Mouse (Mus musculus): ENCODE results near the gene Scyl1.

DNA sequence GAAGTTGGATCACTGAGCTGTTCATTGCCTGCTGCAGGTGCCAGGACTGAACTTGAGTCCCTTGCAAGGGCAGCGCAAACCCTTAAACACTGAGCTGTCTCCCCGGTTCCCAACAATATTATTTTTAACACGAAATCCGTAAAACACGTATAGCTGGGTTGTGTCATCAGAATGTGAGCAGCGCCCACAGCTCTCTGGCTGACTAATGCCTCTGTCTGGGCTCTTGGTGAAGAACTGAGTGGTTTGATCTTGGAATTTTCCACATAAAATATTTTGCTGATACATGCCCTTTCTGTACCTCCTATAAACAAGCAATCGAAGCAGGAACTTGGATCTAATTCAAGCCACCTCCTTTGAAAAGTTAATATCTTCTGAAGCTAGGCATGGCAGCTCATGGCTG lies 43.8 kb upstream of the Scyl1 start:
- TF ChIP-seq POLR2A (IDR thresholded peaks at IDR 0.05; ENCODE audit: control insufficient read depth in 1 of 2, insufficient read depth in 1 of 2, low read depth in 1 of 2, low read length in 2 of 2, poor library complexity in 1 of 2) (no peak), CHD2 (IDR thresholded peaks at IDR 0.05; ENCODE audit: low read length) (no peak), MEF2A (IDR thresholded peaks at IDR 0.05; ENCODE audit: extremely low read depth, insufficient replicate concordance, low read depth, low read length, poor library complexity, severe bottlenecking) (no peak), EP300 (IDR thresholded peaks at IDR 0.05; ENCODE audit: low read depth in 1 of 2, low read length in 2 of 2) (no peak), ELF1 (IDR thresholded peaks at IDR 0.05; ENCODE audit: low read depth, low read length) (no peak), USF2 (IDR thresholded peaks at IDR 0.05; ENCODE audit: borderline replicate concordance in 1 of 2, insufficient read depth in 1 of 2, low read depth in 1 of 2, low read length in 2 of 2) (no peak), CTCF (IDR thresholded peaks at IDR 0.05 in 2 of 3, conservative IDR thresholded peaks at IDR 0.05 in 1 of 3; ENCODE audit: control insufficient read depth in 1 of 3, insufficient read depth in 1 of 3, low read depth in 2 of 3, low read length in 3 of 3, poor library complexity in 1 of 3, severe bottlenecking in 1 of 3) (no peak), ZNF384 (IDR thresholded peaks at IDR 0.05; ENCODE audit: low read depth, low read length) (no peak), ZMIZ1 (IDR thresholded peaks at IDR 0.05; ENCODE audit: low read depth, low read length) (no peak), CHD1 (IDR thresholded peaks at IDR 0.05; ENCODE audit: low read depth, low read length) (no peak)
